Mouse (Mus musculus): ENCODE measurements around the gene Cx3cr1. TPM values are rescaled to one million over a fixed set of nuclear protein-coding genes. Genes with fewer than 3 reads are reported as not detected.

Cx3cr1 gene
- polyA plus RNA-seq, 1 experiment = 0.04 TPM

DNA sequence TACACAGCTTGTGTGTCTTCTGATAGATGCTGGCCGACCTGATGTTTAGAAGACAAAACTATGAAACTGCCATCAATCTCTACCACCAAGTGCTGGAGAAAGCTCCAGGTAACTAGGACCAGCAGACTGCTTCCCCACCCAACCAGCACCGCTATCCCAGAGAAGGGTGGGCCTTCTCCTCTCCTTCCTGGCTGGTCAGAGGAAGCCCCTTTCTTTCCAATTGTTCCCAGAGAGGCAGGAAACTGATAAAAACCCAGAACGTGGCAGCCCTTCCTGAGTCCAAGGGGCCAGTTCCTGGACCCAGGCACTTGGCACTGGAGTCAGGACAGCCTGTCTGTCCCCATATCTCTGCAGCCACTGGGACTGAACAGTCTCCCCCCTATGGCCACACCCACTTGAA lies 105.5 kb downstream of the Cx3cr1 start:
- no peaks in the 10 kb centered on the region for H3K27me3 ChIP-seq (ENCODE audit: control insufficient read depth, insufficient read depth, insufficient read length)
- no peaks in the 10 kb centered on the region for H3K79me3 ChIP-seq (ENCODE audit: low read depth)
- no peaks in the 10 kb centered on the region for H3K36me3 ChIP-seq (ENCODE audit: control insufficient read depth, insufficient read depth)
- H3ac ChIP-seq (ENCODE audit: control insufficient read depth, insufficient read length, low read depth) = no peak overlapping the region
- TF ChIP-seq MYOG (IDR thresholded peaks at IDR 0.05; ENCODE audit: control insufficient read depth, extremely low read depth, insufficient read length) (no peak), USF1 (IDR thresholded peaks at IDR 0.05; ENCODE audit: low read depth) (no peak), MAX (IDR thresholded peaks at IDR 0.05) (no peak), FOSL1 (IDR thresholded peaks at IDR 0.05; ENCODE audit: insufficient read depth, low read length, poor library complexity, severe bottlenecking) (no peak), CTCF (IDR thresholded peaks at IDR 0.05; ENCODE audit: control insufficient read depth, insufficient read depth, insufficient read length) (no peak), CEBPB (IDR thresholded peaks at IDR 0.05; ENCODE audit: low read depth) (no peak), MYOD1 (IDR thresholded peaks at IDR 0.05; ENCODE audit: control insufficient read depth, insufficient read length, low read depth) (no peak)
- no peaks in the 10 kb centered on the region for H3K79me2 ChIP-seq (ENCODE audit: control insufficient read depth, insufficient read depth)
- no peak overlapping the region for H3K4me3 ChIP-seq (ENCODE audit: insufficient read depth, poor library complexity, severe bottlenecking)

DNA sequence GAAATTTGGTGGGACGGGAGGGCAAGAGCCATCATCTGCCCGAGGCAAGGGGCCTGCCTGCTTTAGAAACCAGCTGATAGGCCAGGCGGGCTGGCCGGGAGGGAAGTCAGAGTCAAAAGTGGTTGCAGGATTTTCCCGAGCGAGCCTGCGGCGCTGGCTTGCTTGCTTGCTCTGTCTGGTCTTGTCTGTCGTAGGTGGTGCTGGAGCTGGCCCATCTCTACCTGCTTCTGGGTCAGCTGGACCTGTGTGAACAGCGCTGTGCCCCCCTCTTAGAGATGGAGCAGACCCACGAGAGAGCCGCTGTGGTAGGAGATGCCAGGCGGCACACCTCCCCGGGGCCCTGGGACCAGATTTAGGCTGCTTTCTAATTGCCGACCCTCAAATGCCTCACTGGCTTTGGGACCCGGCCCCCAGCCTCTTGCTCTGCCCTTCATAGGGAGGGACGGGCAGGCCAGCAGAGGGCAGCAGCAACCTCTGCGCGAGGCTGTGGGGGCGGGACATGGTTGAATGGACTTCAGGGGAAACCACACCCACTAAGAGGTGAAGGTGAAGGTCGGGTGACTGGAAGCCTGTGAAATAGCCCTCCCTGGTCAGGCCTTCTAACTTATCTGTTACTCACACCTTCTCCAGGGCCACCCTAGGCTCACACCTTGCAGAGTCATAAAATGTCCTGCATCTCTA lies 106.6 kb downstream of the Cx3cr1 start:
- Histone ChIP-seq H3K27me3 (ENCODE audit: control insufficient read depth, insufficient read depth, insufficient read length) (no peaks in the 10 kb centered on the region), H3ac (ENCODE audit: control insufficient read depth, insufficient read length, low read depth) (no peak overlapping the region), H3K4me3 (ENCODE audit: insufficient read depth, poor library complexity, severe bottlenecking) (no peak overlapping the region), H3K79me3 (ENCODE audit: low read depth) (no peaks in the 10 kb centered on the region), H3K36me3 (ENCODE audit: control insufficient read depth, insufficient read depth) (no peaks in the 10 kb centered on the region), H3K79me2 (ENCODE audit: control insufficient read depth, insufficient read depth) (no peaks in the 10 kb centered on the region)
- TF ChIP-seq FOSL1 (IDR thresholded peaks at IDR 0.05; ENCODE audit: insufficient read depth, low read length, poor library complexity, severe bottlenecking) (no peak), CTCF (IDR thresholded peaks at IDR 0.05; ENCODE audit: control insufficient read depth, insufficient read depth, insufficient read length) (peak; percentile 87)

DNA sequence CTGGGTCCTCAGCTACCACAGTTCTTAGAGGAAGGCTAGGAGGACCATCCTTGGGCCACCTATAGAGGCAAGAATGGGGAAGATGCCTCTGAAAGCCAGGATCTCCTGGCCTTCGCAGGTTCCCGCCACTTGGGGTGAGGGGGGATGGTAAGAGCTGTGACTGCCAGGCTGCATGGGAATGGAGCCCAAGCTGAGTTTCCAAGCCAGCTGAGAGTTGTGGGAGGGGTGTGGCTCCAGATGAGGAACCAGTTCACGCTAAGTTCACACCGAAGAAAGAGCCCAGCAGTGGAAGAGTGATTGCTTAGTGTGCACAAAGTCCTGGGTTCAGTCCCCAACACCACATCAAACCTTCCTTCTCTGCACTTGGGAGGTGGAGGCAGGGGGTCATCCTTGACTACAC lies 107.5 kb downstream of the Cx3cr1 start:
- no peaks in the 10 kb centered on the region for H3K79me3 ChIP-seq (ENCODE audit: low read depth)
- no peak overlapping the region for H3ac ChIP-seq (ENCODE audit: control insufficient read depth, insufficient read length, low read depth)

DNA sequence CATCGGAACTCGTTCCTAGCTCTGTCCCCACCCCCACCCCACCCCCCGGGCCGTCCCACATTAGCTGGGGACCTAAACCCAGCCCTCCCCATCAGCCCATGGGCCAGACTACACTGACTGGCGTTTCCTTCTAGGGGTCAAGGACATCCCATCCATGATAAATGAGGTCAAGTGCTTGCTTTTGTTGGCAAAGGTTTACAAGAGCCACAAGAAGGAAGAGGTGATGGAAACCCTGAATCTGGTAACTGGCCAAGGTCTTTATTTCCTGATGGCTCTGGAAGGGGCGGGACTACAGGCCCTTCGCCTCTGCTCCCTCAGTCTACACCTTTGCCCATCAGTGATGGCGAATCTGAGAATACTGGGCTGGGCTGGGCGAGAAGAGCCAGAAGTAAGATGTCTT lies 110.8 kb downstream of the Cx3cr1 start:
- Histone ChIP-seq H3K4me3 (ENCODE audit: insufficient read depth, poor library complexity, severe bottlenecking) (no peak overlapping the region), H3K79me3 (ENCODE audit: low read depth) (no peaks in the 10 kb centered on the region), H3K79me2 (ENCODE audit: control insufficient read depth, insufficient read depth) (no peaks in the 10 kb centered on the region), H3K27me3 (ENCODE audit: control insufficient read depth, insufficient read depth, insufficient read length) (no peaks in the 10 kb centered on the region), H3K36me3 (ENCODE audit: control insufficient read depth, insufficient read depth) (no peaks in the 10 kb centered on the region), H3ac (ENCODE audit: control insufficient read depth, insufficient read length, low read depth) (no peak overlapping the region)
- TF ChIP-seq MAX (IDR thresholded peaks at IDR 0.05) (no peak), USF1 (IDR thresholded peaks at IDR 0.05; ENCODE audit: low read depth) (no peak), MYOG (IDR thresholded peaks at IDR 0.05; ENCODE audit: control insufficient read depth, extremely low read depth, insufficient read length) (no peak), CTCF (IDR thresholded peaks at IDR 0.05; ENCODE audit: control insufficient read depth, insufficient read depth, insufficient read length) (no peak), MYOD1 (IDR thresholded peaks at IDR 0.05; ENCODE audit: control insufficient read depth, insufficient read length, low read depth) (no peak), CEBPB (IDR thresholded peaks at IDR 0.05; ENCODE audit: low read depth) (no peak), FOSL1 (IDR thresholded peaks at IDR 0.05; ENCODE audit: insufficient read depth, low read length, poor library complexity, severe bottlenecking) (no peak)

More for the DNA sequence above, 107.5 kb downstream of the Cx3cr1 start:
- TF ChIP-seq MYOD1 (IDR thresholded peaks at IDR 0.05; ENCODE audit: control insufficient read depth, insufficient read length, low read depth) (no peak), USF1 (IDR thresholded peaks at IDR 0.05; ENCODE audit: low read depth) (no peak), MYOG (IDR thresholded peaks at IDR 0.05; ENCODE audit: control insufficient read depth, extremely low read depth, insufficient read length) (no peak)
- H3K27me3 ChIP-seq (ENCODE audit: control insufficient read depth, insufficient read depth, insufficient read length) = no peaks in the 10 kb centered on the region
- H3K79me2 ChIP-seq (ENCODE audit: control insufficient read depth, insufficient read depth) = no peaks in the 10 kb centered on the region
- H3K36me3 ChIP-seq (ENCODE audit: control insufficient read depth, insufficient read depth) = no peaks in the 10 kb centered on the region
- no peak overlapping the region for H3K4me3 ChIP-seq (ENCODE audit: insufficient read depth, poor library complexity, severe bottlenecking)

DNA sequence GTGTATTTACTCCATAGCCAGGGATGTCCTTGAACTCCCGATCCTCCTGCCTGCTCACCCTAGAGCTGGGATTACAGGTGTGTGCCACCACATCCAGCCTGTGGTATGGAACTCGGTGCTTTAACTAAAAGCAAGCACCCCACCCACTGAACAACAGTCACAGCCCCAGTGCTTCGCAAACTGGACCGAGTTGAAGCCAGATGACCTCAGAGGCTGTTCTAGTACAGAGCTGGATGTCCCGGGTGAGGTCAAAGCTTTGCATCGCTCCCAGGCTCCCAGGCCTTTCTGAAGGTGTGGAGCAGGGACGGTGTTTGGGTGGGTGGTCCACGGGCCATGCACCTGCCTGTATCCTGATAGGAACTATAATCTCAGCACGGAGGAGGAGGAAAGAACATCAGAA lies 118.3 kb downstream of the Cx3cr1 start:
- H3K79me3 ChIP-seq (ENCODE audit: low read depth) = no peaks in the 10 kb centered on the region
- no peaks in the 10 kb centered on the region for H3K36me3 ChIP-seq (ENCODE audit: control insufficient read depth, insufficient read depth)
- H3ac ChIP-seq (ENCODE audit: control insufficient read depth, insufficient read length, low read depth) = no peak overlapping the region
- TF ChIP-seq MYOD1 (IDR thresholded peaks at IDR 0.05; ENCODE audit: control insufficient read depth, insufficient read length, low read depth) = no peak
- TF ChIP-seq USF1 (IDR thresholded peaks at IDR 0.05; ENCODE audit: low read depth) = no peak
- TF ChIP-seq FOSL1 (IDR thresholded peaks at IDR 0.05; ENCODE audit: insufficient read depth, low read length, poor library complexity, severe bottlenecking) = no peak
- no peak for TF ChIP-seq CTCF (IDR thresholded peaks at IDR 0.05; ENCODE audit: control insufficient read depth, insufficient read depth, insufficient read length)
- TF ChIP-seq MAX (IDR thresholded peaks at IDR 0.05) = no peak
- TF ChIP-seq CEBPB (IDR thresholded peaks at IDR 0.05; ENCODE audit: low read depth) = no peak
- TF ChIP-seq MYOG (IDR thresholded peaks at IDR 0.05; ENCODE audit: control insufficient read depth, extremely low read depth, insufficient read length) = no peak
- no peaks in the 10 kb centered on the region for H3K79me2 ChIP-seq (ENCODE audit: control insufficient read depth, insufficient read depth)
- peaks cover 9% of the 10 kb centered on the region for H3K27me3 ChIP-seq (ENCODE audit: control insufficient read depth, insufficient read depth, insufficient read length)
- no peak overlapping the region for H3K4me3 ChIP-seq (ENCODE audit: insufficient read depth, poor library complexity, severe bottlenecking)

DNA sequence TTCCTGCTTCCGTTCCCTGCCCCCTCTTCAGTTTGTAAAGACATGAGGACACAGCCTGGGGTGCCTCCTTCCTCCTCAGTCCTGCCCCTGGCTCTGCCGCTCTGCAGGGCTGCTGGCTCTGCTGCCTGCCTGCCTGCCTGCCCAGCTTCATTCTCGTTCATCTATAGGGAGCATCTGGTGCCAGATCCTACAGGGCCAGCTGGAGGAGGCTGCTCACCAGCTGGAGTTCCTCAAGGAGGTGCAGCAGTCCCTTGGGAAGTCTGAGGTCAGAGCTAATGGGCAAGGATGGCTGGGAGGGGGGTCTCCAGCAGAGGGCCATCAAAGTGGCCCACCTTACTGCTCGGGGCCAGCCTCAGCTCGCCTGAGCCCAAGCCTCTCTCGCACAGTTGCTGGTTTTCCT lies 119.2 kb downstream of the Cx3cr1 start:
- no peaks in the 10 kb centered on the region for H3K36me3 ChIP-seq (ENCODE audit: control insufficient read depth, insufficient read depth)
- no peak overlapping the region for H3K4me3 ChIP-seq (ENCODE audit: insufficient read depth, poor library complexity, severe bottlenecking)
- no peak overlapping the region for H3ac ChIP-seq (ENCODE audit: control insufficient read depth, insufficient read length, low read depth)
- H3K27me3 ChIP-seq (ENCODE audit: control insufficient read depth, insufficient read depth, insufficient read length) = peaks cover 9% of the 10 kb centered on the region
- no peaks in the 10 kb centered on the region for H3K79me2 ChIP-seq (ENCODE audit: control insufficient read depth, insufficient read depth)
- TF ChIP-seq MYOG (IDR thresholded peaks at IDR 0.05; ENCODE audit: control insufficient read depth, extremely low read depth, insufficient read length) (no peak), CEBPB (IDR thresholded peaks at IDR 0.05; ENCODE audit: low read depth) (no peak), USF1 (IDR thresholded peaks at IDR 0.05; ENCODE audit: low read depth) (no peak), CTCF (IDR thresholded peaks at IDR 0.05; ENCODE audit: control insufficient read depth, insufficient read depth, insufficient read length) (no peak), MAX (IDR thresholded peaks at IDR 0.05) (no peak), MYOD1 (IDR thresholded peaks at IDR 0.05; ENCODE audit: control insufficient read depth, insufficient read length, low read depth) (no peak), FOSL1 (IDR thresholded peaks at IDR 0.05; ENCODE audit: insufficient read depth, low read length, poor library complexity, severe bottlenecking) (no peak)
- H3K79me3 ChIP-seq (ENCODE audit: low read depth) = no peaks in the 10 kb centered on the region
